Mouse (Mus musculus): ENCODE measurements around the gene Mpped1.
A peak's percentile ranks its signal among the peaks of the same experiment; 100 is the strongest.

Mpped1 gene

GRCm38 (mm10) chr15:83779387-83779786, at the start of gene Mpped1:
Mpped1 (plus strand) TSS chr15:83779467.
- DNase-seq (ENCODE audit: low spot score): no peak

- no peak for DNase-seq (ENCODE audit: low spot score)
Measured at GRCm38 (mm10) chr15:83740676-83741422, 38.4 kb upstream of the Mpped1 start.

GRCm38 (mm10) chr15:83742018-83742417, 37.2 kb upstream of the Mpped1 start:
- no peak for DNase-seq (ENCODE audit: low spot score)

- no peak for DNase-seq (ENCODE audit: low spot score)
Measured at GRCm38 (mm10) chr15:83746311-83746710, 33.0 kb upstream of the Mpped1 start.

- DNase-seq (ENCODE audit: low spot score): no peak
Measured at GRCm38 (mm10) chr15:83748986-83749385, 30.3 kb upstream of the Mpped1 start.

GRCm38 (mm10) chr15:83749436-83749835, 29.8 kb upstream of the Mpped1 start:
- DNase-seq (ENCODE audit: low spot score): no peak

GRCm38 (mm10) chr15:83756742-83757141, 22.5 kb upstream of the Mpped1 start:
- peak; percentile 11 for DNase-seq (ENCODE audit: low spot score)

- DNase-seq (ENCODE audit: low spot score): no peak
Measured at GRCm38 (mm10) chr15:83758958-83759357, 20.3 kb upstream of the Mpped1 start.

GRCm38 (mm10) chr15:83760683-83761082, 18.6 kb upstream of the Mpped1 start:
- no peak for DNase-seq (ENCODE audit: low spot score)

GRCm38 (mm10) chr15:83761512-83761911, 17.8 kb upstream of the Mpped1 start:
- no peak for DNase-seq (ENCODE audit: low spot score)

- no peak for DNase-seq (ENCODE audit: low spot score)
Measured at GRCm38 (mm10) chr15:83765388-83766029, 13.8 kb upstream of the Mpped1 start.

- DNase-seq (ENCODE audit: low spot score): no peak
Measured at GRCm38 (mm10) chr15:83771346-83772053, 7.8 kb upstream of the Mpped1 start.

GRCm38 (mm10) chr15:83772460-83772859, 6.8 kb upstream of the Mpped1 start:
- no peak for DNase-seq (ENCODE audit: low spot score)

- no peak for DNase-seq (ENCODE audit: low spot score)
Measured at GRCm38 (mm10) chr15:83772953-83773352, 6.3 kb upstream of the Mpped1 start.

GRCm38 (mm10) chr15:83774922-83775321, 4.3 kb upstream of the Mpped1 start:
- DNase-seq (ENCODE audit: low spot score): no peak

GRCm38 (mm10) chr15:83776265-83777000, 2.8 kb upstream of the Mpped1 start:
- no peak for DNase-seq (ENCODE audit: low spot score)

- DNase-seq (ENCODE audit: low spot score): no peak
Measured at GRCm38 (mm10) chr15:83777476-83777875, 1.8 kb upstream of the Mpped1 start.

GRCm38 (mm10) chr15:83779855-83780740, 831 bp downstream of the Mpped1 start:
- no peak for DNase-seq (ENCODE audit: low spot score)

GRCm38 (mm10) chr15:83781304-83781703, 2.0 kb downstream of the Mpped1 start:
- no peak for DNase-seq (ENCODE audit: low spot score)

GRCm38 (mm10) chr15:83782284-83782683, 3.0 kb downstream of the Mpped1 start:
- DNase-seq (ENCODE audit: low spot score): no peak

GRCm38 (mm10) chr15:83784772-83785171, 5.5 kb downstream of the Mpped1 start:
- DNase-seq (ENCODE audit: low spot score): no peak

Data from c-Kit-positive CD71-positive TER-119-positive erythroid progenitor cells, embryonic 14.5 days (primary cell).